Mouse (Mus musculus) heart, postnatal 4 days (tissue): ENCODE measurements around the gene Nynrin. TPM values are rescaled to one million over a fixed set of nuclear protein-coding genes. Genes with fewer than 3 reads are reported as not detected.

Experiments used
- DNase-seq: peaks from one replicate; pipeline ENCODE4 v3.0.0; 2021
- total RNA-seq, 2 experiments: library from RNA; stranded (reverse); gene quantifications; 2 replicates each; pipeline ENCODE4 v1.2.3; 2021

Nynrin gene
- total RNA-seq, 2 experiments from 2014 or later: 36.0 to 36.3 TPM

GRCm38 (mm10) chr14:55840853-55841366 lies 12.9 kb upstream of the Nynrin start:
- DNase-seq: no peak

- no peak for DNase-seq
These were observed 11.0 kb upstream of the Nynrin start for GRCm38 (mm10) chr14:55842794-55843193.

GRCm38 (mm10) chr14:55845506-55846294 lies 8.1 kb upstream of the Nynrin start:
- no peak for DNase-seq

GRCm38 (mm10) chr14:55850885-55851284 lies 2.9 kb upstream of the Nynrin start:
- DNase-seq: no peak

GRCm38 (mm10) chr14:55852646-55853551 lies 911 bp upstream of the Nynrin start:
- peak; percentile 50 for DNase-seq

GRCm38 (mm10) chr14:55854406-55855100 lies 743 bp downstream of the Nynrin start:
- no peak for DNase-seq

GRCm38 (mm10) chr14:55855101-55855561 lies 1.3 kb downstream of the Nynrin start:
- peak; percentile 56 for DNase-seq

GRCm38 (mm10) chr14:55857588-55857987 lies 3.8 kb downstream of the Nynrin start:
- DNase-seq: no peak

- DNase-seq: no peak
These were observed 8.4 kb downstream of the Nynrin start for GRCm38 (mm10) chr14:55862186-55862585.

- DNase-seq: no peak
These were observed 9.2 kb downstream of the Nynrin start for GRCm38 (mm10) chr14:55862970-55863369.

GRCm38 (mm10) chr14:55863773-55864172 lies 10.0 kb downstream of the Nynrin start:
- peak; percentile 89 for DNase-seq

GRCm38 (mm10) chr14:55866962-55867361 lies 13.2 kb downstream of the Nynrin start:
- DNase-seq: peak; percentile 79

GRCm38 (mm10) chr14:55868230-55869026 lies 14.6 kb downstream of the Nynrin start:
- DNase-seq: no peak

GRCm38 (mm10) chr14:55869538-55869937 lies 15.7 kb downstream of the Nynrin start:
- DNase-seq: no peak

- no peak for DNase-seq
These were observed 18.2 kb downstream of the Nynrin start for GRCm38 (mm10) chr14:55872039-55872438.

GRCm38 (mm10) chr14:55872551-55872950 lies 18.7 kb downstream of the Nynrin start:
- no peak for DNase-seq

GRCm38 (mm10) chr14:55873242-55873713 lies 19.5 kb downstream of the Nynrin start:
- DNase-seq: no peak

- peak; percentile 87 for DNase-seq
These were observed 20.2 kb downstream of the Nynrin start for GRCm38 (mm10) chr14:55873714-55874683.

- DNase-seq: no peak
These were observed 23.9 kb downstream of the Nynrin start for GRCm38 (mm10) chr14:55877469-55878315.
